Mouse (Mus musculus) forelimb bud, embryonic 11.5 days (tissue): ENCODE measurements around the gene Gadd45b.

ENCODE experiments used
- DNase-seq: peaks from one replicate; pipeline ENCODE4 v3.0.0-alpha.2; 2012; ENCODE audit warnings: low read depth, low spot score

Gadd45b gene

GRCm38 (mm10) chr10:80935241-80935640, 5.4 kb downstream of the Gadd45b start:
- no peak for DNase-seq

GRCm38 (mm10) chr10:80935698-80936097, 5.8 kb downstream of the Gadd45b start:
- DNase-seq, result no peak

- DNase-seq, result peak; percentile 62
Observed at GRCm38 (mm10) chr10:80936135-80936809, 6.4 kb downstream of the Gadd45b start.

GRCm38 (mm10) chr10:80936810-80937164, 6.9 kb downstream of the Gadd45b start:
- DNase-seq, result no peak

- no peak for DNase-seq
Observed at GRCm38 (mm10) chr10:80937646-80938045, 7.8 kb downstream of the Gadd45b start.

- no peak for DNase-seq
Observed at GRCm38 (mm10) chr10:80938831-80939550, 9.1 kb downstream of the Gadd45b start.

GRCm38 (mm10) chr10:80939671-80940070, 9.8 kb downstream of the Gadd45b start:
- peak; percentile 78 for DNase-seq

- no peak for DNase-seq
Observed at GRCm38 (mm10) chr10:80940320-80940987, 10.6 kb downstream of the Gadd45b start.

GRCm38 (mm10) chr10:80940988-80941347, 11.1 kb downstream of the Gadd45b start:
- DNase-seq, result no peak

GRCm38 (mm10) chr10:80942919-80943318, 13.0 kb downstream of the Gadd45b start:
- DNase-seq, result no peak

- DNase-seq, result no peak
Observed at GRCm38 (mm10) chr10:80943701-80944100, 13.8 kb downstream of the Gadd45b start.

- no peak for DNase-seq
Observed at GRCm38 (mm10) chr10:80944231-80944630, 14.4 kb downstream of the Gadd45b start.

- no peak for DNase-seq
Observed at GRCm38 (mm10) chr10:80946684-80947437, 17.0 kb downstream of the Gadd45b start.

- DNase-seq, result no peak
Observed at GRCm38 (mm10) chr10:80947802-80948201, 17.9 kb downstream of the Gadd45b start.

GRCm38 (mm10) chr10:80948570-80948969, 18.7 kb downstream of the Gadd45b start:
- no peak for DNase-seq

GRCm38 (mm10) chr10:80949081-80949480, 19.2 kb downstream of the Gadd45b start:
- DNase-seq, result no peak

- DNase-seq, result no peak
Observed at GRCm38 (mm10) chr10:80950314-80950713, 20.4 kb downstream of the Gadd45b start.

GRCm38 (mm10) chr10:80951761-80952390, 22.0 kb downstream of the Gadd45b start:
- DNase-seq, result no peak

GRCm38 (mm10) chr10:80952449-80952848, 22.6 kb downstream of the Gadd45b start:
- no peak for DNase-seq

- DNase-seq, result no peak
Observed at GRCm38 (mm10) chr10:80954415-80954814, 24.5 kb downstream of the Gadd45b start.

- no peak for DNase-seq
Observed at GRCm38 (mm10) chr10:80954843-80955242, 25.0 kb downstream of the Gadd45b start.

- DNase-seq, result peak; percentile 77
Observed at GRCm38 (mm10) chr10:80955536-80955935, 25.7 kb downstream of the Gadd45b start.
